Mouse (Mus musculus) neural tube, embryonic 13.5 days (tissue): Measurements from ENCODE around the gene Prkn. TPM values are rescaled to one million over a fixed set of nuclear protein-coding genes. Genes with fewer than 3 reads are reported as not detected.
A peak's percentile ranks its signal among the peaks of the same experiment; 100 is the strongest.

Experiments
- ATAC-seq: fragments of 200-750 bp; cut with Nextera tagmentation; 2 replicates; pipeline ENCODE4 v1.8.0; 2017; ENCODE audit warnings: low read depth, mild to moderate bottlenecking, moderate TSS enrichment, moderate library complexity
- H3K27ac ChIP-seq: fragments of 300-500 bp; sonication (generic); replicated peaks from 2 replicates; pipeline ENCODE4 v1.5.1; 2015; ENCODE audit warnings: moderate library complexity, mild to moderate bottlenecking, inconsistent platforms
- H3K27me3 ChIP-seq: fragments of 300-500 bp; sonication (generic); 2 replicates; pipeline ENCODE4 v1.6.1; 2015; ENCODE audit warnings: mild to moderate bottlenecking, inconsistent platforms
- H3K36me3 ChIP-seq: fragments of 300-500 bp; sonication (generic); 2 replicates; pipeline ENCODE4 v1.6.1; 2015; ENCODE audit warnings: mild to moderate bottlenecking, inconsistent platforms
- H3K4me1 ChIP-seq: fragments of 300-500 bp; sonication (generic); replicated peaks from 2 replicates; pipeline ENCODE4 v1.6.1; 2015; ENCODE audit warnings: inconsistent platforms
- H3K4me2 ChIP-seq: fragments of 300-500 bp; sonication (generic); 2 replicates; pipeline ENCODE4 v1.6.1; 2015; ENCODE audit warnings: inconsistent platforms, mild to moderate bottlenecking, moderate library complexity
- H3K4me3 ChIP-seq: fragments of 300-500 bp; sonication (generic); 2 replicates; pipeline ENCODE4 v1.5.1; 2015; ENCODE audit warnings: mild to moderate bottlenecking, inconsistent platforms
- H3K9ac ChIP-seq: fragments of 300-500 bp; sonication (generic); 2 replicates; pipeline ENCODE4 v1.6.1; 2015; ENCODE audit warnings: moderate library complexity, mild to moderate bottlenecking, inconsistent platforms
- H3K9me3 ChIP-seq: fragments of 300-500 bp; sonication (generic); 2 replicates; pipeline ENCODE4 v1.6.1; 2016; ENCODE audit warnings: inconsistent platforms
- WGBS: fragments of 180-500 bp; shearing (Covaris S2); methylation state at CpG from one replicate; pipeline ENCODE4 v1.1.7; 2015; 5-methylcytosine and 5-hydroxymethylcytosine counted together
- polyA plus RNA-seq: library from polyadenylated mRNA; unstranded; fragments of >200 nt; fragmentation: Nextera tagmentation; extraction: Ambion mirVana; gene quantifications from 2 replicates; pipeline ENCODE4 v1.2.1, GENCODE M21; 2015

Gene Prkn
- polyA plus RNA-seq, 1 experiment from 2014 or later, result 3.6 TPM

GRCm38 (mm10) chr17:11719801-11720200 is 879.6 kb downstream of the Prkn start:
- no peaks in the 10 kb centered on the region for H3K36me3 ChIP-seq
- no peaks in the 10 kb centered on the region for H3K9me3 ChIP-seq
- H3K4me2 ChIP-seq, result no peak overlapping the region
- H3K27ac ChIP-seq, result no peak overlapping the region
- WGBS, result 86% methylated on average over 6 of the region's 6 CpGs
- H3K4me1 ChIP-seq, result no peaks in the 10 kb centered on the region; the same call in 1 of the 2 replicates
- no peaks in the 10 kb centered on the region for H3K27me3 ChIP-seq
- H3K9ac ChIP-seq, result no peak overlapping the region
- H3K4me3 ChIP-seq, result no peak overlapping the region
- ATAC-seq, result no peak

- Histone ChIP-seq H3K27ac (no peak overlapping the region), H3K27me3 (no peaks in the 10 kb centered on the region), H3K9ac (no peak overlapping the region), H3K4me1 (no peaks in the 10 kb centered on the region; the same call in 1 of the 2 replicates), H3K4me3 (no peak overlapping the region), H3K36me3 (no peaks in the 10 kb centered on the region), H3K4me2 (no peak overlapping the region), H3K9me3 (no peaks in the 10 kb centered on the region)
- ATAC-seq, result no peak
- 52% methylated on average over 5 of the region's 5 CpGs for WGBS
Measured at GRCm38 (mm10) chr17:11721906-11722305, 881.7 kb downstream of the Prkn start.

- Histone ChIP-seq H3K9ac (no peak overlapping the region), H3K4me2 (no peak overlapping the region), H3K36me3 (no peaks in the 10 kb centered on the region), H3K27me3 (no peaks in the 10 kb centered on the region), H3K9me3 (no peaks in the 10 kb centered on the region), H3K27ac (no peak overlapping the region), H3K4me3 (no peak overlapping the region), H3K4me1 (no peaks in the 10 kb centered on the region; the same call in 1 of the 2 replicates)
- no peak for ATAC-seq
- 96% methylated on average over 1 of the region's 1 CpGs for WGBS
Measured at GRCm38 (mm10) chr17:11722478-11722877, 882.3 kb downstream of the Prkn start.

DNA sequence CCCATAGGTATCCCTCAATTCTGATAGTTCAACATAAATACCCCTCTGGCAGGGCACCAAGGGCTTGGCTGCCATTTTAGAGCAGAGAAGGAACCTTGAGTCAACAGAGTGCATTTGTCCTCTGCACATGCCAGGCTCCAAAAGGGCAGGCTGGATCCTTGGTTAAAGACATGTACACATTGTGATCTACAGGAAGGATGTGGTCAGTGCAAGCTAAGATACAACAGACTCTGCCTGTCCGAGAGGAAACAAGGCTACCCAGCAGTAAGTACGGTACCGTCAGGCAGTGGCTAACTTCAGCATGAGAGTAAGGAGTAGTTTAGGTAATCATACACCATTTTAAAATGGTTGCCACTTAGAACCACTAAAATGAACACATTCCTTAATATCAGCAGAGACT is 884.0 kb downstream of the Prkn start:
- no peak for ATAC-seq
- Histone ChIP-seq H3K9ac (no peak overlapping the region), H3K4me3 (no peak overlapping the region), H3K4me2 (no peak overlapping the region), H3K4me1 (no peaks in the 10 kb centered on the region; the same call in 1 of the 2 replicates), H3K27me3 (no peaks in the 10 kb centered on the region), H3K27ac (no peak overlapping the region), H3K36me3 (no peaks in the 10 kb centered on the region), H3K9me3 (no peaks in the 10 kb centered on the region)
- WGBS, result 86% methylated on average over 3 of the region's 3 CpGs

GRCm38 (mm10) chr17:11727101-11727500 is 886.9 kb downstream of the Prkn start:
- peaks cover 14% of the 10 kb centered on the region; the same call in 1 of the 2 replicates for H3K4me1 ChIP-seq
- no peak overlapping the region for H3K4me3 ChIP-seq
- H3K4me2 ChIP-seq, result no peak overlapping the region
- H3K9me3 ChIP-seq, result no peaks in the 10 kb centered on the region
- H3K27ac ChIP-seq, result no peak overlapping the region
- no peak for ATAC-seq
- H3K36me3 ChIP-seq, result no peaks in the 10 kb centered on the region
- no peak overlapping the region for H3K9ac ChIP-seq
- H3K27me3 ChIP-seq, result no peaks in the 10 kb centered on the region
- 67% methylated on average over 1 of the region's 1 CpGs for WGBS

DNA sequence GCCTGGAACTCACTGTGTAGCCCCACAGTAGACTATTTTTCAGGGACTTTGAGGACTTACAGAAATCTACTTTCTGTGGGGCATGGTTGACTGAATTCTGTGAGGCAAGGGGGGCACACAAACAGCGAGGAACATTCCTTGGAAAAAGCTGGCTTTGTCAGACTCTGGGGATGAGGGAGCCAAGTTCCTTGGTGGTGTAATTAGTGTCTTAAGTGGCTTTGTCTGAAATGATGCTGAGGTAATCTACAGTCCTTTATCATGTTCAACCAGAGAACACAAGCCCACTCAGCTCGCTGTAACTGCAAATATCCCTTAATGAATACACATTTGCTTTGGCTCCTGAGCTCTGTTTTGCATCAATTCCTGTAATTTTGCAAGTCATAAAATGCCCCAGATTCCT is 888.1 kb downstream of the Prkn start:
- WGBS, result 59% methylated on average over 2 of the region's 2 CpGs
- H3K4me1 ChIP-seq, result peaks cover 14% of the 10 kb centered on the region; the same call in 1 of the 2 replicates

GRCm38 (mm10) chr17:11730656-11731594 is 890.7 kb downstream of the Prkn start:
- Histone ChIP-seq H3K4me1 (peaks cover 14% of the 10 kb centered on the region; the same call in 1 of the 2 replicates), H3K9ac (no peak overlapping the region), H3K4me3 (no peak overlapping the region), H3K36me3 (no peaks in the 10 kb centered on the region), H3K27ac (peak overlapping the region; percentile 34), H3K27me3 (no peaks in the 10 kb centered on the region), H3K4me2 (no peak overlapping the region), H3K9me3 (no peaks in the 10 kb centered on the region)
- WGBS, result 48% methylated on average over 12 of the region's 12 CpGs
- 0 out of 2 replicates have a peak, but pooled peaks have one; percentile 27 for ATAC-seq

More for the DNA sequence above, 888.1 kb downstream of the Prkn start:
- no peak for ATAC-seq
- Histone ChIP-seq H3K9me3 (no peaks in the 10 kb centered on the region), H3K9ac (no peak overlapping the region), H3K27me3 (no peaks in the 10 kb centered on the region), H3K27ac (no peak overlapping the region), H3K4me2 (no peak overlapping the region), H3K36me3 (no peaks in the 10 kb centered on the region), H3K4me3 (no peak overlapping the region)

DNA sequence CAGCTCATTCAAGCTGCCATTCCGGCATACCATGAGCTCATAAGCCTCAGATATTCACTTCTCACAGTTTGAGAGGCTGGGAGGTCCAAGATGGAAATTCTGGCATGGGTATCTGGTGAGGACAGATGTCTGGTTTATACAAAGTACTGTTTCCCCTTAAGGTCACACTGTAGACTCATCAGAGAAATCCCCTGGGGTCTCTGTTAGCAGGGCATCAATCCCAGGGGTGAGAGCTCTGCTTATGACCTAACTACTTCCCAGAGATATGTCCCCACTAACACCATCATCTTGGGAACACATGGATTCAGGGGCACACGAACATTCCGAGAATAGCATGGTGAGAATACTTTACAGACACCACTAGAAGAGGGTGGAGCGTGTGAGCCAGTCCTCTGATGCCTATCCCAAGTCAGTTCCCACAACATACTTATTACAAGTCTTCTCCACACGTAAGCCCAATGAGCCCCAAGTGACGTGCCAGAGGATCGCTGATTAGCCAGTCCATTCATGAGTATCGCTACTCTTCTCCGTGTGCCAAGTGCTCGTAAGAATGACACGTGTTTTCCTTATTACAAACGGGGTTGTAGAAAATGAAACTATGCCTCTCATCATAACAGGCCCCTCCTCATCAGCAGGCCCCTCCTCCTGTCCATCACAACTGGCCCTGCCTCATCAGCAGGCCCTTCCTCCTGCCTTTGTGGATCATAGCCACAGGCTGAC is 895.1 kb downstream of the Prkn start:
- peaks cover 11% of the 10 kb centered on the region; the same call in 1 of the 2 replicates for H3K4me1 ChIP-seq
- H3K9ac ChIP-seq, result no peak overlapping the region
- H3K4me2 ChIP-seq, result no peak overlapping the region
- H3K4me3 ChIP-seq, result no peak overlapping the region
- WGBS, result 79% methylated on average over 12 of the region's 12 CpGs
- no peaks in the 10 kb centered on the region for H3K27me3 ChIP-seq
- ATAC-seq, result no peak
- no peaks in the 10 kb centered on the region for H3K9me3 ChIP-seq
- no peaks in the 10 kb centered on the region for H3K36me3 ChIP-seq
- H3K27ac ChIP-seq, result no peak overlapping the region

GRCm38 (mm10) chr17:11736531-11736930 is 896.3 kb downstream of the Prkn start:
- H3K9ac ChIP-seq, result no peak overlapping the region
- H3K27me3 ChIP-seq, result no peaks in the 10 kb centered on the region
- WGBS, result 80% methylated on average over 3 of the region's 3 CpGs
- no peak overlapping the region for H3K4me3 ChIP-seq
- no peaks in the 10 kb centered on the region for H3K4me1 ChIP-seq
- no peaks in the 10 kb centered on the region for H3K36me3 ChIP-seq
- no peaks in the 10 kb centered on the region for H3K9me3 ChIP-seq
- H3K4me2 ChIP-seq, result no peak overlapping the region
- ATAC-seq, result no peak
- H3K27ac ChIP-seq, result no peak overlapping the region

DNA sequence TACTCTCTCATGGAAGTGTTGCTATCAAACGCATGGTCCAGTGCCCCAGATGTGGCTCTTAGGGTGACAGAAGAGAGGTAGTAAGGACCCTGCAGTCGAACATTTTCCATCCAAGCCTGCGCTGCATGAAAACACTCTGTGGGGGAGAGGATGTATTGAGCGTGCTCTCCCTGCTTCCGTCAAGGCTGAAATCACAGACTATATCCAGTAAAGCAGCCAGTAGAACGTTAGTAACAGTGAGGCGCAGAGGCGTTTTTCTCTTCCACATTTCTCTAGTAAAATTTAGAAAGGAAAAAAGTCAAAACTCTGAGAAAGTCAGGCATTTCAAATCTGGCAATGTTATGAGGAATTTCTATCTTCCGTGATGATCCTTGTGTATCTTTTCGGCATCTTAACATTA is 897.7 kb downstream of the Prkn start:
- no peaks in the 10 kb centered on the region for H3K27me3 ChIP-seq
- H3K36me3 ChIP-seq, result no peaks in the 10 kb centered on the region
- H3K9ac ChIP-seq, result no peak overlapping the region
- WGBS, result 96% methylated on average over 10 of the region's 10 CpGs
- no peak overlapping the region for H3K27ac ChIP-seq
- no peaks in the 10 kb centered on the region for H3K9me3 ChIP-seq
- no peak for ATAC-seq
- H3K4me2 ChIP-seq, result no peak overlapping the region
- no peak overlapping the region for H3K4me3 ChIP-seq
- no peaks in the 10 kb centered on the region for H3K4me1 ChIP-seq

GRCm38 (mm10) chr17:11740716-11741115 is 900.5 kb downstream of the Prkn start:
- H3K27me3 ChIP-seq, result no peaks in the 10 kb centered on the region
- H3K4me3 ChIP-seq, result no peak overlapping the region
- H3K36me3 ChIP-seq, result no peaks in the 10 kb centered on the region
- H3K9ac ChIP-seq, result no peak overlapping the region
- H3K9me3 ChIP-seq, result no peaks in the 10 kb centered on the region
- H3K27ac ChIP-seq, result no peak overlapping the region
- H3K4me1 ChIP-seq, result no peaks in the 10 kb centered on the region
- ATAC-seq, result no peak
- H3K4me2 ChIP-seq, result no peak overlapping the region

- H3K4me1 ChIP-seq, result no peaks in the 10 kb centered on the region
- no peak overlapping the region for H3K9ac ChIP-seq
Measured at GRCm38 (mm10) chr17:11741161-11741560, 901.0 kb downstream of the Prkn start.

More at GRCm38 (mm10) chr17:11741161-11741560, 901.0 kb downstream of the Prkn start:
- Histone ChIP-seq H3K4me3 (no peak overlapping the region), H3K9me3 (no peaks in the 10 kb centered on the region), H3K27me3 (no peaks in the 10 kb centered on the region), H3K4me2 (no peak overlapping the region), H3K27ac (no peak overlapping the region), H3K36me3 (no peaks in the 10 kb centered on the region)
- ATAC-seq, result no peak
- 90% methylated on average over 5 of the region's 5 CpGs for WGBS
